Mouse (Mus musculus): ENCODE measurements around the gene Dtx4. TPM values are rescaled to one million over a fixed set of nuclear protein-coding genes. Genes with fewer than 3 reads are reported as not detected.

Gene Dtx4
- polyA plus RNA-seq, 1 experiment from 2014 or later = 6.1 TPM

GRCm38 (mm10) chr19:12473951-12474350, 27.3 kb downstream of the Dtx4 start:
- ATAC-seq (ENCODE audit: low FRiP score, low TSS enrichment) = no peak
- H3K4me2 ChIP-seq (replicated peaks; ENCODE audit: low read depth, low read length) = no peak overlapping the region
- no peaks in the 10 kb centered on the region for H3K9me3 ChIP-seq (ENCODE audit: low read length)
- no peak overlapping the region for H3K4me3 ChIP-seq (ENCODE audit: low read length)
- H3K36me3 ChIP-seq (ENCODE audit: insufficient read depth, low read length) = peaks cover under 1% of the 10 kb centered on the region; the same call in 1 of the 2 replicates
- H3K27me3 ChIP-seq (ENCODE audit: insufficient read depth, low read length) = no peaks in the 10 kb centered on the region
- WGBS = 90% methylated on average over 4 of the region's 4 CpGs
- H3K4me1 ChIP-seq (ENCODE audit: insufficient read depth, low read length) = peaks cover 12% of the 10 kb centered on the region
- no peak overlapping the region for H3K9ac ChIP-seq (replicated peaks; ENCODE audit: low read length)
- no peak overlapping the region for H3K27ac ChIP-seq (ENCODE audit: low read length)

DNA sequence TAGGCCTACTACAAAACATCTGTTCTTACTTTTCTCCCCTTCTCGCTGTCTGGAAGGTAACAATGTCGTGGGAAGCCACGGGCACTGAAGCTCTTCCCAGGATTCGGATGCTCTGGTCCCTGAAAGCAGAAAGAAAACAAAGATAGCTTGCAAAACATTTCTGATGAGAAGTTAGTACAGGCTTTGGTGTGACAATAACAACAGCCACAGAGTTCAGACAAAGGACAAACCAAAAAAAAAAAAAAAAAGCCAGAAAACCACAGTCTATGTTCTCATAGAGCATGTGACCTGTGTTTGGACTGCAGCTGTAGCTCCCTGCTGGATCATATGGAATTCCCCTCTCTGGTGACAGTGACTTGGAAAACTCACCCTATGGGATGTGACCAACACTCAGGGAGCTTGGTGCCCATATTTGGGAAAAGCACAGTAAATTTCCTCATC, 28.0 kb downstream of the Dtx4 start:
- no peak for ATAC-seq (ENCODE audit: low FRiP score, low TSS enrichment)
- no peak overlapping the region for H3K9ac ChIP-seq (replicated peaks; ENCODE audit: low read length)
- H3K4me2 ChIP-seq (replicated peaks; ENCODE audit: low read depth, low read length) = no peak overlapping the region
- H3K27me3 ChIP-seq (ENCODE audit: insufficient read depth, low read length) = no peaks in the 10 kb centered on the region
- H3K36me3 ChIP-seq (ENCODE audit: insufficient read depth, low read length) = peaks cover 6% of the 10 kb centered on the region; the same call in 1 of the 2 replicates
- H3K9me3 ChIP-seq (ENCODE audit: low read length) = no peaks in the 10 kb centered on the region
- H3K27ac ChIP-seq (ENCODE audit: low read length) = no peak overlapping the region
- 68% methylated on average over 4 of the region's 4 CpGs for WGBS
- H3K4me1 ChIP-seq (ENCODE audit: insufficient read depth, low read length) = peaks cover 12% of the 10 kb centered on the region
- H3K4me3 ChIP-seq (ENCODE audit: low read length) = no peak overlapping the region

- ATAC-seq (ENCODE audit: low FRiP score, low TSS enrichment) = no peak
- H3K4me3 ChIP-seq (ENCODE audit: low read length) = no peak overlapping the region
- peaks cover 12% of the 10 kb centered on the region for H3K4me1 ChIP-seq (ENCODE audit: insufficient read depth, low read length)
- peaks cover 6% of the 10 kb centered on the region; the same call in 1 of the 2 replicates for H3K36me3 ChIP-seq (ENCODE audit: insufficient read depth, low read length)
- 80% methylated on average over 5 of the region's 5 CpGs for WGBS
- H3K4me2 ChIP-seq (replicated peaks; ENCODE audit: low read depth, low read length) = no peak overlapping the region
- no peak overlapping the region for H3K27ac ChIP-seq (ENCODE audit: low read length)
- H3K27me3 ChIP-seq (ENCODE audit: insufficient read depth, low read length) = no peaks in the 10 kb centered on the region
- H3K9ac ChIP-seq (replicated peaks; ENCODE audit: low read length) = no peak overlapping the region
- no peaks in the 10 kb centered on the region for H3K9me3 ChIP-seq (ENCODE audit: low read length)
Observed at GRCm38 (mm10) chr19:12472381-12472976, 28.8 kb downstream of the Dtx4 start.

GRCm38 (mm10) chr19:12471866-12472265, 29.4 kb downstream of the Dtx4 start:
- Histone ChIP-seq H3K4me2 (replicated peaks; ENCODE audit: low read depth, low read length) (no peak overlapping the region), H3K4me1 (ENCODE audit: insufficient read depth, low read length) (peaks cover 6% of the 10 kb centered on the region), H3K9me3 (ENCODE audit: low read length) (no peaks in the 10 kb centered on the region), H3K27me3 (ENCODE audit: insufficient read depth, low read length) (no peaks in the 10 kb centered on the region), H3K27ac (ENCODE audit: low read length) (no peak overlapping the region), H3K9ac (replicated peaks; ENCODE audit: low read length) (no peak overlapping the region), H3K4me3 (ENCODE audit: low read length) (no peak overlapping the region), H3K36me3 (ENCODE audit: insufficient read depth, low read length) (peaks cover 6% of the 10 kb centered on the region; the same call in 1 of the 2 replicates)
- ATAC-seq (ENCODE audit: low FRiP score, low TSS enrichment) = no peak
- WGBS = 57% methylated on average over 3 of the region's 3 CpGs

GRCm38 (mm10) chr19:12467436-12467835, 33.8 kb downstream of the Dtx4 start:
- Histone ChIP-seq H3K9me3 (ENCODE audit: low read length) (no peaks in the 10 kb centered on the region), H3K4me3 (ENCODE audit: low read length) (no peak overlapping the region), H3K36me3 (ENCODE audit: insufficient read depth, low read length) (peaks cover 6% of the 10 kb centered on the region; the same call in 1 of the 2 replicates), H3K27me3 (ENCODE audit: insufficient read depth, low read length) (no peaks in the 10 kb centered on the region), H3K27ac (ENCODE audit: low read length) (no peak overlapping the region), H3K9ac (replicated peaks; ENCODE audit: low read length) (no peak overlapping the region), H3K4me2 (replicated peaks; ENCODE audit: low read depth, low read length) (no peak overlapping the region), H3K4me1 (ENCODE audit: insufficient read depth, low read length) (no peaks in the 10 kb centered on the region)
- no peak for ATAC-seq (ENCODE audit: low FRiP score, low TSS enrichment)
- WGBS = 85% methylated on average over 5 of the region's 5 CpGs

DNA sequence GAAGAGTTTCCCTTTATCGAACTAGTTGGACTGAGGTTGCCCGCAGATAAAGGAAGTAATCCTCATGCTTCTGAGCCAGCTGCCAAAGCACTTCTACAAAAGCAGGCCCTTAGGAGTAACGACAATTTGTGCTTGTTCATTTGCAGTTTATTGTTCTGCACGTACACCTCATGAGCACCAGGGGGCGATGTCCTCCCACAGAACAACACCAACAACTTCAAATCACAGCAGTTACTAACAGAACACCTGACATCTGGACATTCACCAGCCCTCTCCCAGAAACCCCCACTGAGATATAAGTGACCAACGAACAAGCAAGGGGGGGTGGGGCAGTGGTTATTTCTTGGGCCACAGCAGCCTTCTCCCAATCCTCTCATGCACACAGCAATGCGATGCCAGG, 35.0 kb downstream of the Dtx4 start:
- H3K4me3 ChIP-seq (ENCODE audit: low read length) = no peak overlapping the region
- H3K27ac ChIP-seq (ENCODE audit: low read length) = no peak overlapping the region
- H3K9me3 ChIP-seq (ENCODE audit: low read length) = no peaks in the 10 kb centered on the region
- H3K4me2 ChIP-seq (replicated peaks; ENCODE audit: low read depth, low read length) = no peak overlapping the region
- 30% methylated on average over 7 of the region's 7 CpGs for WGBS
- peak; percentile 25; the same call in 1 of the 2 replicates for ATAC-seq (ENCODE audit: low FRiP score, low TSS enrichment)
- no peaks in the 10 kb centered on the region for H3K4me1 ChIP-seq (ENCODE audit: insufficient read depth, low read length)
- H3K36me3 ChIP-seq (ENCODE audit: insufficient read depth, low read length) = peaks cover 6% of the 10 kb centered on the region; the same call in 1 of the 2 replicates
- H3K9ac ChIP-seq (replicated peaks; ENCODE audit: low read length) = no peak overlapping the region
- H3K27me3 ChIP-seq (ENCODE audit: insufficient read depth, low read length) = no peaks in the 10 kb centered on the region

GRCm38 (mm10) chr19:12465530-12466144, 35.6 kb downstream of the Dtx4 start:
- Histone ChIP-seq H3K9ac (replicated peaks; ENCODE audit: low read length) (no peak overlapping the region), H3K9me3 (ENCODE audit: low read length) (no peaks in the 10 kb centered on the region), H3K4me1 (ENCODE audit: insufficient read depth, low read length) (no peaks in the 10 kb centered on the region), H3K4me3 (ENCODE audit: low read length) (no peak overlapping the region), H3K27ac (ENCODE audit: low read length) (no peak overlapping the region), H3K36me3 (ENCODE audit: insufficient read depth, low read length) (peaks cover 6% of the 10 kb centered on the region; the same call in 1 of the 2 replicates), H3K4me2 (replicated peaks; ENCODE audit: low read depth, low read length) (no peak overlapping the region), H3K27me3 (ENCODE audit: insufficient read depth, low read length) (no peaks in the 10 kb centered on the region)
- WGBS = 90% methylated on average over 10 of the region's 10 CpGs
- no peak for ATAC-seq (ENCODE audit: low FRiP score, low TSS enrichment)

GRCm38 (mm10) chr19:12464674-12465073, 36.6 kb downstream of the Dtx4 start:
- Histone ChIP-seq H3K9ac (replicated peaks; ENCODE audit: low read length) (no peak overlapping the region), H3K4me2 (replicated peaks; ENCODE audit: low read depth, low read length) (no peak overlapping the region), H3K36me3 (ENCODE audit: insufficient read depth, low read length) (peaks cover 6% of the 10 kb centered on the region; the same call in 1 of the 2 replicates), H3K27ac (ENCODE audit: low read length) (no peak overlapping the region), H3K27me3 (ENCODE audit: insufficient read depth, low read length) (no peaks in the 10 kb centered on the region), H3K9me3 (ENCODE audit: low read length) (no peaks in the 10 kb centered on the region), H3K4me1 (ENCODE audit: insufficient read depth, low read length) (no peaks in the 10 kb centered on the region), H3K4me3 (ENCODE audit: low read length) (no peak overlapping the region)
- ATAC-seq (ENCODE audit: low FRiP score, low TSS enrichment) = no peak
- whole genome bisulfite sequencing = 80% methylated on average over 4 of the region's 4 CpGs

- no peaks in the 10 kb centered on the region for H3K27me3 ChIP-seq (ENCODE audit: insufficient read depth, low read length)
- peaks cover 6% of the 10 kb centered on the region; the same call in 1 of the 2 replicates for H3K36me3 ChIP-seq (ENCODE audit: insufficient read depth, low read length)
- WGBS = 81% methylated on average over 5 of the region's 5 CpGs
- ATAC-seq (ENCODE audit: low FRiP score, low TSS enrichment) = no peak
- no peaks in the 10 kb centered on the region for H3K4me1 ChIP-seq (ENCODE audit: insufficient read depth, low read length)
- no peaks in the 10 kb centered on the region for H3K9me3 ChIP-seq (ENCODE audit: low read length)
- no peak overlapping the region for H3K4me2 ChIP-seq (replicated peaks; ENCODE audit: low read depth, low read length)
- H3K9ac ChIP-seq (replicated peaks; ENCODE audit: low read length) = no peak overlapping the region
- H3K4me3 ChIP-seq (ENCODE audit: low read length) = no peak overlapping the region
- no peak overlapping the region for H3K27ac ChIP-seq (ENCODE audit: low read length)
Observed at GRCm38 (mm10) chr19:12464127-12464526, 37.1 kb downstream of the Dtx4 start.

DNA sequence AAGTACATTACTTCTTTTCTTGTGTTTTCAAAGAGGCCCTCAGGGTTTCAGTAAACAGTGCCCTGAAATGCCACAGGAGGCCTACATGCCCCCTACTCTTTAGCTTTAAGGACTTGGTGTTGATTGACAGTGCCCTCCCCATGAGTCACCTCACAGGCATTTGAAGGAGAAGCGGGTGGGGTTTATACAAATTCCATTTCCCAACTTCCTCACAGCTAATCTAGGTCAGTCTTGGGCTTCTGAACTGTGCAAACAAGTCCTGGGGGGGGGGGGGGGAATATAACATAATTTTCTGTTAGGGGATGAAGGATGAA, 37.6 kb downstream of the Dtx4 start:
- no peak overlapping the region for H3K27ac ChIP-seq (ENCODE audit: low read length)
- no peak overlapping the region for H3K9ac ChIP-seq (replicated peaks; ENCODE audit: low read length)
- peak; percentile 58; the same call in 1 of the 2 replicates for ATAC-seq (ENCODE audit: low FRiP score, low TSS enrichment)
- whole genome bisulfite sequencing = 36% methylated on average over 1 of the region's 1 CpGs
- no peak overlapping the region for H3K4me3 ChIP-seq (ENCODE audit: low read length)
- 0 out of 2 replicates have a peak, but pooled peaks cover 3% of the 10 kb centered on the region for H3K36me3 ChIP-seq (ENCODE audit: insufficient read depth, low read length)
- H3K4me2 ChIP-seq (replicated peaks; ENCODE audit: low read depth, low read length) = no peak overlapping the region
- H3K27me3 ChIP-seq (ENCODE audit: insufficient read depth, low read length) = no peaks in the 10 kb centered on the region
- H3K4me1 ChIP-seq (ENCODE audit: insufficient read depth, low read length) = no peaks in the 10 kb centered on the region
- H3K9me3 ChIP-seq (ENCODE audit: low read length) = no peaks in the 10 kb centered on the region

Measured in kidney, embryonic 16.5 days (tissue).